Mouse (Mus musculus) adrenal gland, adult (tissue): ENCODE measurements around the gene Polrmt.
"Not testable (repeated sequence)": the region's sequence is repeated elsewhere in the genome, so short reads cannot be mapped to it uniquely, and the experiment has no call there.

Experiments used
- DNase-seq, 2 experiments: peaks; one replicate each; pipeline ENCODE4 v3.0.0; 2022 to 2023; ENCODE audit warnings: low spot score in 1 of 2; ENCODE audit not compliant: inconsistent age in 2 of 2

The Polrmt gene

DNA sequence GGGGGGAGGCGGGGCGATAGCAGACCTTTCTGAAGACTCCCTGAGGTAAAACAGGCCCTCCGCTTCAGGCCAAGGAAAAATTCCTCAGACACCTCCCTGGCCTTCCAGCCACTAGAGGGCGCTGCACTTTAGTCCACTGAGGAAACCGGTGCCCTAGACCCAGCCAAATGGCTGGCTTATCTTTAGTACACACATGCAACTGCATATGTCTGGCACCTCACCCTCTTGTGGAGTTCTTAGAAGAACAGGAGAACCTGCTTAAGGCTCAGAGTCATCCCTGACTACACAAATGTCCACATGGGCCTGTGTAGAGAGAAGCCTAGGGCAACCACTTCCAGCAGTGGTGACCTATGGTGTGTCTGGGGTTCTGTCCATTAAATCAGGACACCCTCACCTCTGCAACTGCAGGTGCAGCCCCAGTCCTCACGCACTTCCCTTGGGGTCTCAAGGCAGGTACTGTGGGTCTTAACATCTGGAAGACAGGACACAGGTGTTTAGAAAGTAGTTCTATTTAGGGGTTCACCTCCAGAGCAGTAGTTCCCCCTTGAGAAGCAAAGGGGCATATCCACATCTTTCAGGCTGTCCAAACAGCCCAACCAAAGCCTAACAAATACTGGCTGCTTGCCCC lies 33.8 kb downstream of the Polrmt start:
- peak; percentile 75 to 92 for DNase-seq

DNA sequence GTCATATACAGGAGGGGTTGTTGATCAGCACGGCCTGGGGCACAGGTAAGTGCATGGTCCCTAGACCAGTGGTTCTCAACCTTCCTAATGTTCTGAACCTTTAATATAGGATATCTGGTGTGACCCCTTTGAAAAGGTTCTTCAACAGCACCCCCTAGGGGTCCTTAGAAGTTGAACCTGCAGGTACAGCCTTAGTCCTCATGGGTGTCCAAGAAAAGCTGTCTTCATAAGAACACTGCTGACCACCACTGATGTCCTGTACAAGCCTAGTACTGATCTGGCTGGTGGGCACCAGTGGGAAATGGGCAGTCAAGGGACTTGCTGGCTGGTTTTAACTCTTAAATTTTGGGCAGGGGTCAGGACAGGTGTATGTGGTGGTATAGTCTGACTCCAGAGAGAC lies 34.4 kb downstream of the Polrmt start:
- peak in 1 of 2 experiments; percentile 63 for DNase-seq

- DNase-seq: no peak
Measured at GRCm38 (mm10) chr10:79709307-79709706, 37.1 kb downstream of the Polrmt start.

- DNase-seq: peak in 1 of 2 experiments; percentile 33
Measured at GRCm38 (mm10) chr10:79708668-79709067, 37.7 kb downstream of the Polrmt start.

DNA sequence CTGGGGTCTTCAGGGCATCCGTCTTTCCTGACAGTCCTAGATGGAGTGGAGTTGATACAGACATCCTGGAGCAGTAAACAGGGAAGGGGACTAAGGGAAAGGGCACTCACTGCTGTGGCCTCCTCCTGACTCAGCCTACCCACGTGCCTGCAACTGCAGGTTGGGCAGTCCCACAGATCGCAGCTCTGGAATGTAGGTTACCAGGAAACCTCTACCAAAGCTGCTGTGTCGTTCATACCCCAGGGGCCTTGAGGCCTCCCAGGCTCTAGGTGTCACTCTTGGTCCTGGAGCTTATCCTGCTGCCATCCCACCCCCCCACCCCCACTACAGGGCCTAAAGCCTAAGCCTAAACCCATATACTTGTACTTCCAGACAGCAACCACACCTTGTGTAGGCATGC lies 38.6 kb downstream of the Polrmt start:
- peak in 1 of 2 experiments; percentile 38 for DNase-seq

GRCm38 (mm10) chr10:79707162-79707561 lies 39.2 kb downstream of the Polrmt start:
- no peak for DNase-seq

DNA sequence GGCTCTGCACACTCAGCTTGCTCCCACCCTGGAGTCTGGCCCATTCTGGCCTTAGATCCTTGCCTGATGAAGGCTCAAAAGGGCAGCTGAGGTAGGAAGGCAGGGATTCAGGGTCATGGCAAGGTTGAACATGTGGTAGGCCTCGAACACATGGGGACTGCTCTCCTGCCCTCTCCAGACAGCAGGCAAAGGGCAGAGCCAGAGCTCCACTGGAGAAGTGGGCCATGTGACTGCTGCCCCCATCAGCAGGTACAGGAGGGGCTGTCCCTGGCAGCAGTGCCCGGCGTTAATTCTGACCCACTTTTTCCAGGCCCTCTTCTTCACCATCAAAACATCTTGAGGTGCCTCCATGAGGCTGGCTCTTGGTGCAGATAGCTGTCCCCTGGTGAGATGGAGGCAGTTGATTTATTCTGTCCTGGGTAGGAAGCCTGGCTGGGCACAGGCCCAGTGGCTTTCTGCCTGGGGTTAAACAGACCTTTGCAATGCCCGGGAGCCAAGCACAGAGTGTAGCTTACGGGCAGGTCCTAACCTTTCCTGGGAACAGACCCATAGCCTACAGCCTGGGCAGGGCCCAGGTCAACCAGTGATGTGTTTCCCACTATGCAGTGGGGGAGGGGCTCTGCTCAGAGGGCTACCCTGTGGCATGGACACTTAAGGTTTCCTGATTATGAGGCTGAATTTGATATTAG lies 39.8 kb downstream of the Polrmt start:
- DNase-seq: peak in 1 of 2 experiments; percentile 59

DNA sequence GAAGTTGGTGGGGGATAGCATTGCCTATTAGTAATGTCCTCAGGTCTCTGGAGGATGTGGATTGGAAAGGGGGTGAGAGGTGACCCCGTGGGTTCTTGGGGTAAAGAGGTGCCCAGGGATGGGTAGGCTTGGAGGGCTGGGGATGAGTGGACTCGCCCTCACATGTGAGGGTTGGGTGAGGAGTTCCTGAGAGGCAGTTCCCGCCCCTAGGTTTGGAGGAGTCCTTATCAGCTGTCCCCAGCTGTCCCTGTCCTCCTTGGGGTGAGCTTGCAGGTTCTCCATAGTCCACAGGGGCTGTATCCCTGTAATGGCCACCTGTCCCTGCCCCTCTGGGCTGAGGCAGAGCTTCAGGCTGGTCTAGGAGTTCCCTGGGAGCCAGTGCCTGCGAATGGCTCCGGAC lies 40.4 kb downstream of the Polrmt start:
- DNase-seq: no peak

DNA sequence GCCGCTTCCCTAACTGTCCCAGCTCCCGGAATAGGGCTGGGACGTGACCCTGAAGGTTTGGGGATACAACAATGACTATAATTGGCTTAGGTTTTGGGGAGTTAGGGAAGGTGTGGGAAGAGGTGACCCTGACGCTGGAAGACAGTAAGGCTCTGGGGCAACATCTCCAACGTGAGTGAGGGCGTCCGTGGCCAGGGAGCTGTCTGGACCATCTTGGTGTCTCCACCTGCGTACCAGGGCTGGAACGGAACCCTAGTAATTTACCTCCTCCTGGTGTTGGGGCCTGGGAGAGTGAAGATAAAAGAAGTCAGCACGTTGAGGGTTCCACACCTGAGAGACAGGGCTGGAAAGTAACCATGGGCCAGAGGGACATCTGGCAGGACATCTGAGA lies 41.4 kb downstream of the Polrmt start:
- DNase-seq: no peak

DNA sequence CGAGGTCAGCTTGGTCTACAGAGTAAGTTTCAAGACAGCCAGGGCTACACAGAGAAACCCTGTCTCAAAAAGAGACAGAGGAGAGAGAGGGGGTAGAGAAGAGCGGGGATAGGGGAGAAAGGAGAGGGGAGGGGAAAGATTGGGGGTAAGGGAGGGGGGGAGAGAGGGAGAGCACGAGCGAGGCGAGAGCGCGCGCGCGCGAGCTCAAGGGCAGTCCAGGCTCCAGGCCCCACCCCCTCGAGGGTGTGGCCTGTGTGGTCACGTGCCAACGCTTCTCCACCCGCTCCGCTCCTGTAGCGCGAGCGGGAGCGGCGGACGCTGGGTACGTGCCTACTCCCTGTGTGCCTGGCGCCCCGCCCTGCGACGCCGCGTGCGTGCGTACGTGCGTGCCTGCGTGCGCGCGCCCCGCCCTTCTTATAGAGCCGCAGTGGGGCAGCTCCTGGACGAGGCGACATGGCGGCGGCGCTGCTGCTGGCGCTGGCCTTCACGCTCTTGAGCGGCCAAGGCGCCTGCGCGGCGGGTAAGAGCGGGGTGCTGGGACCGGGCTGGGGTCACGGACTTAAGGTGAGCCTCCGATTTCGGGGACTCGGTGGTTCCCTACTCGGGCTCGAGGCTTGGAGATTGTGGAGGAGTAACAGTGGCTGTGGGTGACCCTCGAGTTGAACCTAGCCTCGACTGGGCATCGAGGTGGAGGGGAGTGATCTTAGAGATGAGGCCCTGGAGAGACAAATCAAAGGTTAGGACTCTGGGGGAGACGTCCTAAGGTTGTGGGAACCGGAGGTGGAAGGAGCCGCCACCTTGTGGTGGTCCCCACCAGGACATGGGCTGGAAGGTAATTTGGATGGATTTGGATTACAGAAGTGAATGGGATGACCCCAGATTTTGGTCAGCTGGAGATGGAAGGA lies 42.1 kb downstream of the Polrmt start, which contains the start of gene Bsg:
Gene Bsg, plus strand, starts transcription at position 427 of the 905 bp plus-strand sequence.
- peak; percentile 99 for DNase-seq

GRCm38 (mm10) chr10:79703541-79703940 lies 42.8 kb downstream of the Polrmt start:
- no peak for DNase-seq

GRCm38 (mm10) chr10:79702970-79703369 lies 43.4 kb downstream of the Polrmt start:
- not testable (repeated sequence) for DNase-seq

DNA sequence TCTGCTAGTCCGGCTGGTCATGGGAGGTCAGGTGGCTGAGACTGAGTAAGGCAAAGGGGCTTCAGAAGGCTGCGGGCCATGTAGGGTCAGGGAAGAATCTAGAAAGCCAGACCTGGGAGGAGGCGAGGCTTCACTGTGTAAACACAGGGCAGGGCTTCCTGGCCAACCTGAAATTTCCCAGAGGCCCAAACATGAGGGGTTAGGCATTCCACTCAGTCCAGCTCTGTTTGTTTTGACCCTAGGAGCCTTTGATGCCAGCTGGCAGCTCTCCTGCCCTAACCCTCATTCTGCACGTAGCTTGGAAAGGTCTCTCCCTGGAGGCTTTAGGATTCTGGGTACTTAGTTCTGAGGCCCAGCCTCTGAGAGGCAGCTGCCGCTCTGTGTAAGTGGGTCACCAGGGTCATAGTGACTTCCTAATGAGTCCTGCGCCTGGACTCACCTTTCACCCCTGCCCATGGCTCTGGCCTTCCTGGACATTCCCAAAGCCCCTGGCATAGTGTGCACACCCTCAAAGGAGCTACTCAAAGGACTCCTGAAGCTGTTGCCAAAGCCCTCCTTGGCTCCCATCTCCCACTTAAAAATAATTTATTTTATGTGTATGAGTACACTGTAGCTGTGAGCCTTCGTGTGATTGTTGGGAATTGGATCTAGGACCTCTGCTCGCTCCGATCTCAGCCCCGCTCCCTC lies 44.8 kb downstream of the Polrmt start:
- DNase-seq: peak in 1 of 2 experiments; percentile 50

DNA sequence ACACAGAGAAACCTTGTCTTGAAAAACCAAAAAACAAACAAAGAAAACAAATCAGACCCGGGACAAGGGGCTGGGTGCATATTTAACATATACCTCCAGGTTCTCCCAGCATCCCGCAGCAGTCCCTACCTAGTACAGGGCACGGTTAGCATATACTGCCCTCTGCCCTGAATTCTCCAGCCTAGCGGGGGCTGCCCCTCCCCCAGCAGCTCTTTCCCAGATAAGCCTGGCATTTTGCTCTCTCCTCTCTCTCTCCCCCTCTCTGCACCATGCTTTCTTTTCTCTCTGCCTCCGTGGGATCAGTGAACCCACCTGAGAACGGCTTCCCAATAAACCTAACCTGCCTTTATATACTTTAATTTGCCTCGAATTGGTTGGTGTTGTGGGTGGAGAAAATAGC lies 45.7 kb downstream of the Polrmt start:
- DNase-seq: no peak

- no peak for DNase-seq
Measured at GRCm38 (mm10) chr10:79698459-79698858, 47.9 kb downstream of the Polrmt start.

GRCm38 (mm10) chr10:79697916-79698315 lies 48.5 kb downstream of the Polrmt start:
- no peak for DNase-seq

GRCm38 (mm10) chr10:79696129-79696651 lies 50.2 kb downstream of the Polrmt start:
- DNase-seq: no peak

DNA sequence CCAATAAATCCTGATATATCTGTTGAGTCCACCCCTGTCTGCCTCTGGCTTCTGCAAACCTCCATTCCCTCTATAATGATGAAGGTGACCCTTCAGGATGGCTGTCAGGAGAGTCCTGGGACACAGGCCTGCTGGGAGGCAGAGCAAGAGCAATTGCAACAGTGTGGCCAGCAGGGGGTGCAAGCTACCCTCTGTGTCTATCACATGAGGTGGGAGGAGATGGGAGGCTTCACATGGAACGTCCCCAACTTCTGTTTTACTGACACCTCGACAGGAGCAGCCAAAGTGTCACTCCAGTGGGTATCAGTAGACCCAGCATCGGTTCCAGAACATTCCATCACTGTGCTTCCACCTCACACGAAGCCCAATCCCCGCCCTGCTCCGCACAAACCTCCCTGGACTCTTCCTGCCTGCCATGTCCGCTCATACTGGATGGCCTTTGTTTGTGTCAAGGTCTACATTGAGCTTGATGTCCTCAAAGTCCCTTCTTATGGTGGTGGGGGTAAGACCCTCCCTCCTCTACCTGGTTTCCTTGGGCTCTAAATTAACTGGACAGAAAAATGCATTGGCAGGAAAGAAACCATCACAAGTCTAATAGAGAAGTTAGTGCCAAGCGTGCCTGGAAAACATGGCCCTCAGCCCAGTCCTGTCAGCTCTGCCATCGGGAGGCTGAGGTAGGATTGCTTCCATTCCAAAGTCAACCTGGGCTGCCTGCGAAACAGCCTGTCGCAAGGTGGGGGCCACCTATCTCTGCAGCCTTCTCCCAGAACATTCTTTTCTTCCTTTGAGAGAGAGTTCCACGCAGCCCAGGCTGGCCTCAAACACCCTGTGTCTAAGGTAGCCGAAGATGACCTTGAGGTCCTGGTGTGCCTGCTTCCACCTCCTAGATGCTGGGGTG lies 50.9 kb downstream of the Polrmt start:
- peak; percentile 77 to 90 for DNase-seq

DNA sequence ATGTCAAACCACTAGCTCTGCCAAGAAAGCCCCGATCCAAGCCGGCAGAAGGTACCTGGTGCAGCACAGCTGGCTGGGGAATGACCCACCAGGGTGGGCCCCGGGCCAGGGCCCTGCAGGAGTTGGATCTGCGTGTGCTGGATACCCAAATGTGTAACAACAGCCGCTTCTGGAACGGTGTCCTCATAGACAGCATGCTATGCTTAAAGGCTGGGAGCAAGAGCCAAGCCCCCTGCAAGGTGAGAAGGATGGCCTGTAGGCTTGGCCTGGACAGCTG lies 52.1 kb downstream of the Polrmt start:
- DNase-seq: no peak
